In genomic region chr2:62398115-62398875, GRCm38 (mm10) we compare ENCODE assay signal across 22 mouse cellular contexts. TPM values are rescaled to one million over a fixed set of nuclear protein-coding genes. Genes with fewer than 3 reads are reported as not detected.
A peak's percentile ranks its signal among the peaks of the same experiment; 100 is the strongest.
DNase-seq lines count a peak whose midpoint lies in the region; ATAC-seq and TF ChIP-seq lines count a peak whose summit lies in the region.
"Had no signal": no experiment of that assay in that cellular context is flagged by ENCODE, and none has a peak within 500 bp of the region (broad histone marks: within the 10 kb centered on the region; RNA-seq: fewer than 3 reads in every experiment).

No protein-coding gene starts in this region.

- H3K79me2 ChIP-seq in liver, adult 2 months (ENCODE audit: control insufficient read depth, insufficient read depth, low read length) = peaks cover 13% of the 10 kb centered on the region; the same call in 1 of the 2 replicates
- peaks cover 23% of the 10 kb centered on the region for H3K79me2 ChIP-seq in MEL (ENCODE audit: control insufficient read depth, insufficient read depth, low read length, poor library complexity)

- CTCF ChIA-PET in Patski (lab: Charles Lee) = interaction anchor here (0.9 to 2.2 kb wide), 7 partner anchors 10 to 62 kb away, joined by 3 to 6 read pairs (median 3); no protein-coding TSS in a partner anchor

- no peak overlapping the region for H3K4me3 ChIP-seq in liver, adult 2 months (ENCODE audit: insufficient read depth, low read depth, low read length)
- H3K4me3 ChIP-seq in liver, embryonic 11.5 days (ENCODE audit: low read depth, low read length) = no peak overlapping the region
- H3K4me3 ChIP-seq in MEL (ENCODE audit: control insufficient read depth in 1 of 2, insufficient read depth in 1 of 2, low read depth in 2 of 2, low read length in 2 of 2) = no peak overlapping the region
- H3K4me3 ChIP-seq: embryonic facial prominence, embryonic 10.5 days; erythroblast, embryonic 14.5 days; forebrain, embryonic 10.5 days; forebrain, embryonic 15.5 days; heart, embryonic 13.5 days; hindbrain, embryonic 13.5 days had no signal

- TF ChIP-seq POLR2A in liver, adult 2 months (IDR thresholded peaks at IDR 0.05; ENCODE audit: extremely low read depth, insufficient read depth, low read length) = no peak
- no peak for TF ChIP-seq POLR2A in MEL (IDR thresholded peaks at IDR 0.05; ENCODE audit: control insufficient read depth in 1 of 2, insufficient read depth in 1 of 2, low read depth in 1 of 2, low read length in 2 of 2, poor library complexity in 1 of 2)

- DNase-seq in liver, adult 2 months (ENCODE audit: extremely low read depth, low read depth, low spot score) = peak; percentile 70
- no peak for DNase-seq in liver, embryonic 11.5 days (ENCODE audit: low spot score)
- DNase-seq in MEL (ENCODE audit: low read depth, low spot score) = no peak
- peak; percentile 62 for DNase-seq in Patski (ENCODE audit: low read depth, low spot score)
- DNase-seq in cerebellum, postnatal 36 days = no peak
- no peak for DNase-seq in lung, adult 18-20 months
- no peak for DNase-seq in cerebellum, postnatal 4 days (ENCODE audit: low spot score in 2 of 2)
- DNase-seq: adrenal gland, postnatal 14 days; cerebellum, adult 11-12 months; cerebellum, adult 9-10 months; cerebellum, postnatal 25 days; gastrocnemius, postnatal 10 days; heart, postnatal 4 days had no signal

- in situ Hi-C loops in Patski (cut with MboI; ENCODE audit: low pct_unique_long_range_greater_than_20kb) = loop anchor here (5.0 kb wide), 1 partner anchor 59 kb away; no protein-coding TSS in a partner anchor

- peaks cover 5% of the 10 kb centered on the region for H3K4me1 ChIP-seq in liver, adult 2 months (ENCODE audit: control insufficient read depth, insufficient read depth, low read length)
- no peaks in the 10 kb centered on the region for H3K4me1 ChIP-seq in liver, embryonic 11.5 days (replicated peaks; ENCODE audit: control insufficient read depth, insufficient read depth, low read length)
- H3K4me1 ChIP-seq in MEL (ENCODE audit: control insufficient read depth in 1 of 2, insufficient read depth in 2 of 2, low read length in 2 of 2) = peaks cover 42 to 49% of the 10 kb centered on the region in 2 experiments
- H3K4me1 ChIP-seq: embryonic facial prominence, embryonic 10.5 days; forebrain, embryonic 10.5 days; forebrain, embryonic 15.5 days; hindbrain, embryonic 13.5 days had no signal

- H3K27me3 ChIP-seq in liver, adult 2 months (ENCODE audit: control insufficient read depth, insufficient read depth, low read length) = no peaks in the 10 kb centered on the region
- no peaks in the 10 kb centered on the region for H3K27me3 ChIP-seq in liver, embryonic 11.5 days (replicated peaks; ENCODE audit: control insufficient read depth, insufficient read depth, low read length)
- H3K27me3 ChIP-seq in MEL (ENCODE audit: control insufficient read depth in 1 of 2, insufficient read depth in 2 of 2, low read length in 2 of 2) (no peaks in the 10 kb centered on the region), Patski (no peaks in the 10 kb centered on the region)
- H3K27me3 ChIP-seq: forebrain, embryonic 15.5 days; heart, embryonic 13.5 days; hindbrain, embryonic 13.5 days had no signal

- POLR2A ChIA-PET in Patski (lab: Charles Lee) = no interaction called here

- TF ChIP-seq RAD21 in MEL (IDR thresholded peaks at IDR 0.05; ENCODE audit: low read depth, low read length) = no peak

- WGBS in liver, adult 2 months = 50% methylated on average over 2 of the region's 2 CpGs
- 88% methylated on average over 2 of the region's 2 CpGs for WGBS in liver, embryonic 11.5 days

- no peak for TF ChIP-seq CTCF in liver, adult 2 months (IDR thresholded peaks at IDR 0.05; ENCODE audit: low read depth, low read length)
- no peak for TF ChIP-seq CTCF in MEL (IDR thresholded peaks at IDR 0.05 in 2 of 3, conservative IDR thresholded peaks at IDR 0.05 in 1 of 3; ENCODE audit: control insufficient read depth in 1 of 3, insufficient read depth in 1 of 3, low read depth in 2 of 3, low read length in 3 of 3, poor library complexity in 1 of 3, severe bottlenecking in 1 of 3)
- peak; percentile 36 for TF ChIP-seq CTCF in Patski (IDR thresholded peaks at IDR 0.05)

- H3K36me3 ChIP-seq in liver, adult 2 months (ENCODE audit: control insufficient read depth, insufficient read depth, low read length) = peaks cover 7% of the 10 kb centered on the region; the same call in 1 of the 2 replicates
- H3K36me3 ChIP-seq in liver, embryonic 11.5 days (ENCODE audit: control insufficient read depth, insufficient read depth, low read length) = no peaks in the 10 kb centered on the region
- H3K36me3 ChIP-seq in MEL (ENCODE audit: control insufficient read depth in 1 of 2, insufficient read depth in 2 of 2, low read length in 2 of 2) = peaks cover 6 to 91% of the 10 kb centered on the region in 2 experiments
- H3K36me3 ChIP-seq: embryonic facial prominence, embryonic 10.5 days; forebrain, embryonic 10.5 days; forebrain, embryonic 15.5 days; heart, embryonic 13.5 days; hindbrain, embryonic 13.5 days had no signal

- no peak overlapping the region for H3K9ac ChIP-seq in liver, adult 2 months (ENCODE audit: low read depth, low read length)
- no peak overlapping the region for H3K9ac ChIP-seq in liver, embryonic 11.5 days (ENCODE audit: low read depth, low read length)
- no peak overlapping the region for H3K9ac ChIP-seq in MEL (ENCODE audit: control insufficient read depth, low read depth, low read length, poor library complexity, severe bottlenecking)
- H3K9ac ChIP-seq: forebrain, embryonic 15.5 days; heart, embryonic 13.5 days; hindbrain, embryonic 13.5 days had no signal

- ATAC-seq in liver, embryonic 11.5 days (replicated peaks; ENCODE audit: low FRiP score) = no peak
- ATAC-seq in Patski = peak; percentile 94
- ATAC-seq in megakaryocyte progenitor cell, adult 5-6 weeks (replicated peaks; ENCODE audit: poor library complexity) = peak; percentile 58
- ATAC-seq: forebrain, embryonic 15.5 days; hindbrain, postnatal 0 days had no signal

- H3K27ac ChIP-seq in liver, adult 2 months (replicated peaks; ENCODE audit: insufficient read depth, low read depth, low read length) = no peak overlapping the region; the same call in 1 of the 2 replicates
- H3K27ac ChIP-seq in liver, embryonic 11.5 days (ENCODE audit: low read depth, low read length) = no peak overlapping the region
- peak overlapping the region; percentile 88 for H3K27ac ChIP-seq in MEL (ENCODE audit: control insufficient read depth, low read depth, low read length)
- H3K27ac ChIP-seq: embryonic facial prominence, embryonic 10.5 days; forebrain, embryonic 10.5 days; forebrain, embryonic 15.5 days; heart, embryonic 13.5 days; hindbrain, embryonic 13.5 days; hindbrain, postnatal 0 days had no signal

- H3K4me2 ChIP-seq in liver, embryonic 11.5 days = no peak overlapping the region
- H3K4me2 ChIP-seq: forebrain, embryonic 15.5 days; heart, embryonic 13.5 days; hindbrain, embryonic 13.5 days had no signal

- H3K9me3 ChIP-seq in liver, embryonic 11.5 days (ENCODE audit: control insufficient read depth, low read length) = no peaks in the 10 kb centered on the region
- no peaks in the 10 kb centered on the region for H3K9me3 ChIP-seq in MEL (replicated peaks; ENCODE audit: insufficient read depth, low read length)
- H3K9me3 ChIP-seq: embryonic facial prominence, embryonic 10.5 days; forebrain, embryonic 10.5 days; forebrain, embryonic 15.5 days; heart, embryonic 13.5 days; hindbrain, embryonic 13.5 days had no signal

- TF ChIP-seq EP300 in MEL (IDR thresholded peaks at IDR 0.05; ENCODE audit: low read depth in 1 of 2, low read length in 2 of 2) = 0 out of 4 replicates have a peak, but pooled peaks of 1 of the 2 experiments have one; percentile 3

TF ChIP-seq in MEL, 35 proteins besides CTCF, POLR2A, EP300 and RAD21:
- TF ChIP-seq MAZ (IDR thresholded peaks at IDR 0.05; ENCODE audit: low read depth, low read length) (no peak), MYC (IDR thresholded peaks at IDR 0.05; ENCODE audit: low read depth, low read length) (0 out of 2 replicates have a peak, but pooled peaks have one; percentile 29), NELFE (IDR thresholded peaks at IDR 0.05; ENCODE audit: low read depth, low read length) (no peak)

RNA-seq across cellular contexts. Expression of gene Dpp4, which starts 13.7 kb away (rescaled TPM):
- 122 and 132 TPM in 2 replicates for total RNA-seq in liver, adult 2 months (2014; rRNA removed)
- polyA plus RNA-seq in liver, adult 2 months (2012; rRNA removed) = 27.5 and 31.0 TPM in 2 replicates
- polyA plus RNA-seq in liver, embryonic 11.5 days (2014; fragmentation: Nextera tagmentation; extraction: Ambion mirVana) = 6.2 and 7.2 TPM in 2 replicates
- total RNA-seq in MEL (2012; rRNA removed) = 40.4 and 46.7 TPM in 2 replicates
- 10 to 100 TPM; 64.1 to 99.1 TPM for polyA plus RNA-seq in MEL (2012; ENCODE audit: insufficient read depth in 1 of 2, insufficient read length in 2 of 2, low read depth in 1 of 2, low replicate concordance in 2 of 2, missing spikeins in 1 of 2)
- 3.8 TPM for polyA plus RNA-seq in Patski (2021)
- 9.8 and 10.0 TPM in 2 replicates for total RNA-seq in megakaryocyte progenitor cell, adult 5-6 weeks (2015)
- 13.8 and 16.4 TPM in 2 replicates for total RNA-seq in megakaryocyte progenitor cell, adult 5-6 weeks (2017)
- polyA plus RNA-seq: C2C12; erythroblast, embryonic 14.5 days had no signal

Comparison
In these comparisons a context has a peak if more than half of its experiments do, and no peak if none do; other contexts are left out.
1. DNase-seq: peak in liver, adult 2 months (single experiment) and Patski (single experiment); none in liver, embryonic 11.5 days (single experiment), MEL (single experiment), cerebellum, postnatal 36 days (0 of 2), lung, adult 18-20 months (0 of 2) and cerebellum, postnatal 4 days (0 of 2).